Mouse (Mus musculus): ENCODE results near the gene Slc39a2.
"Not testable (repeated sequence)": the region's sequence is repeated elsewhere in the genome, so short reads cannot be mapped to it uniquely, and the experiment has no call there.

Slc39a2 gene

GRCm38 (mm10) chr14:51892191-51892939 lies at the start of gene Slc39a2:
Gene Slc39a2 (plus strand): TSS chr14:51892889.
- no peak for ATAC-seq (ENCODE audit: insufficient number of reproducible peaks, low FRiP score, low TSS enrichment)

GRCm38 (mm10) chr14:51843882-51844281 lies 48.8 kb upstream of the Slc39a2 start:
- ATAC-seq (ENCODE audit: insufficient number of reproducible peaks, low FRiP score, low TSS enrichment): no peak

GRCm38 (mm10) chr14:51846566-51846965 lies 46.1 kb upstream of the Slc39a2 start:
- no peak for ATAC-seq (ENCODE audit: insufficient number of reproducible peaks, low FRiP score, low TSS enrichment)

GRCm38 (mm10) chr14:51851006-51851405 lies 41.7 kb upstream of the Slc39a2 start:
- ATAC-seq (ENCODE audit: insufficient number of reproducible peaks, low FRiP score, low TSS enrichment): not testable (repeated sequence)

- ATAC-seq (ENCODE audit: insufficient number of reproducible peaks, low FRiP score, low TSS enrichment): no peak
Measured at GRCm38 (mm10) chr14:51853399-51853798, 39.3 kb upstream of the Slc39a2 start, which contains the start of gene Ear6. Gene Ear6 (plus strand): TSS chr14:51853699.

- not testable (repeated sequence) for ATAC-seq (ENCODE audit: insufficient number of reproducible peaks, low FRiP score, low TSS enrichment)
Measured at GRCm38 (mm10) chr14:51855280-51855679, 37.4 kb upstream of the Slc39a2 start.

- not testable (repeated sequence) for ATAC-seq (ENCODE audit: insufficient number of reproducible peaks, low FRiP score, low TSS enrichment)
Measured at GRCm38 (mm10) chr14:51863603-51864002, 29.1 kb upstream of the Slc39a2 start.

- no peak for ATAC-seq (ENCODE audit: insufficient number of reproducible peaks, low FRiP score, low TSS enrichment)
Measured at GRCm38 (mm10) chr14:51870756-51871155, 21.9 kb upstream of the Slc39a2 start.

- ATAC-seq (ENCODE audit: insufficient number of reproducible peaks, low FRiP score, low TSS enrichment): no peak
Measured at GRCm38 (mm10) chr14:51871741-51872140, 20.9 kb upstream of the Slc39a2 start.

- no peak for ATAC-seq (ENCODE audit: insufficient number of reproducible peaks, low FRiP score, low TSS enrichment)
Measured at GRCm38 (mm10) chr14:51877517-51877916, 15.2 kb upstream of the Slc39a2 start.

- ATAC-seq (ENCODE audit: insufficient number of reproducible peaks, low FRiP score, low TSS enrichment): no peak
Measured at GRCm38 (mm10) chr14:51883527-51884030, 9.1 kb upstream of the Slc39a2 start.

- no peak for ATAC-seq (ENCODE audit: insufficient number of reproducible peaks, low FRiP score, low TSS enrichment)
Measured at GRCm38 (mm10) chr14:51884031-51884544, 8.6 kb upstream of the Slc39a2 start.

GRCm38 (mm10) chr14:51884598-51885331 lies 7.9 kb upstream of the Slc39a2 start, which contains the start of gene Mettl17:
Gene Mettl17 (plus strand): TSS chr14:51884842.
- peak; percentile 100 for ATAC-seq (ENCODE audit: insufficient number of reproducible peaks, low FRiP score, low TSS enrichment)

- ATAC-seq (ENCODE audit: insufficient number of reproducible peaks, low FRiP score, low TSS enrichment): no peak
Measured at GRCm38 (mm10) chr14:51886051-51886450, 6.6 kb upstream of the Slc39a2 start.

GRCm38 (mm10) chr14:51889833-51890232 lies 2.9 kb upstream of the Slc39a2 start:
- no peak for ATAC-seq (ENCODE audit: insufficient number of reproducible peaks, low FRiP score, low TSS enrichment)

- no peak for ATAC-seq (ENCODE audit: insufficient number of reproducible peaks, low FRiP score, low TSS enrichment)
Measured at GRCm38 (mm10) chr14:51893094-51893794, 555 bp downstream of the Slc39a2 start.

GRCm38 (mm10) chr14:51893809-51894208 lies 1.1 kb downstream of the Slc39a2 start:
- ATAC-seq (ENCODE audit: insufficient number of reproducible peaks, low FRiP score, low TSS enrichment): no peak

GRCm38 (mm10) chr14:51895071-51895470 lies 2.4 kb downstream of the Slc39a2 start:
- no peak for ATAC-seq (ENCODE audit: insufficient number of reproducible peaks, low FRiP score, low TSS enrichment)

GRCm38 (mm10) chr14:51896019-51896418 lies 3.3 kb downstream of the Slc39a2 start:
- ATAC-seq (ENCODE audit: insufficient number of reproducible peaks, low FRiP score, low TSS enrichment): no peak

- ATAC-seq (ENCODE audit: insufficient number of reproducible peaks, low FRiP score, low TSS enrichment): 0 out of 2 replicates have a peak, but pooled peaks have one; percentile 10
Measured at GRCm38 (mm10) chr14:51896539-51897170, 4.0 kb downstream of the Slc39a2 start.

Measured in cerebellum, adult (tissue).